Mouse (Mus musculus) liver, embryonic 11.5 days (tissue): ENCODE measurements around the gene Fbxl16. TPM values are rescaled to one million over a fixed set of nuclear protein-coding genes. Genes with fewer than 3 reads are reported as not detected.

Experiments used
- ATAC-seq: fragments of 200-750 bp; cut with Nextera tagmentation; replicated peaks from 2 replicates; pipeline ENCODE4 v1.8.0; 2017; ENCODE audit warnings: moderate number of reproducible peaks, mild to moderate bottlenecking, moderate TSS enrichment, moderate library complexity; ENCODE audit not compliant: low FRiP score
- DNase-seq: peaks from one replicate; pipeline ENCODE4 v3.0.0-alpha.2; 2017; ENCODE audit warnings: low spot score
- H3K27ac ChIP-seq: fragments of 300-500 bp; sonication (generic); 2 replicates; pipeline ENCODE4 v1.5.1; 2014; ENCODE audit warnings: mild to moderate bottlenecking, low read depth, low read length, control low read depth
- H3K27me3 ChIP-seq: fragments of 300-500 bp; sonication (generic); replicated peaks from 2 replicates; pipeline ENCODE4 v1.6.1; 2014; ENCODE audit warnings: low read length, mixed read lengths; ENCODE audit not compliant: control insufficient read depth, insufficient read depth
- H3K36me3 ChIP-seq: fragments of 300-500 bp; sonication (generic); 2 replicates; pipeline ENCODE4 v1.6.1; 2014; ENCODE audit warnings: mild to moderate bottlenecking, low read length, moderate library complexity, mixed read lengths; ENCODE audit not compliant: control insufficient read depth, insufficient read depth
- H3K4me1 ChIP-seq: fragments of 300-500 bp; sonication (generic); replicated peaks from 2 replicates; pipeline ENCODE4 v1.6.1; 2014; ENCODE audit warnings: low read length, mixed read lengths; ENCODE audit not compliant: control insufficient read depth, insufficient read depth
- H3K4me2 ChIP-seq: fragments of 300-500 bp; sonication (generic); 2 replicates; pipeline ENCODE4 v1.6.1; 2014; ENCODE audit warnings: mild to moderate bottlenecking, control low read depth, moderate library complexity
- H3K4me3 ChIP-seq: fragments of 300-500 bp; sonication (generic); 2 replicates; pipeline ENCODE4 v1.5.1; 2014; ENCODE audit warnings: low read depth, low read length, control low read depth
- H3K9ac ChIP-seq: fragments of 300-500 bp; sonication (generic); 2 replicates; pipeline ENCODE4 v1.6.1; 2014; ENCODE audit warnings: low read depth, low read length, control low read depth
- H3K9me3 ChIP-seq: fragments of 300-500 bp; sonication (generic); 2 replicates; pipeline ENCODE4 v1.6.1; 2016; ENCODE audit warnings: low read length, inconsistent platforms, mixed read lengths; ENCODE audit not compliant: control insufficient read depth
- WGBS: fragments of 180-500 bp; shearing (Covaris S2); extraction: QIAGEN DNeasy Blood & Tissue Kit; methylation state at CpG from one replicate; pipeline ENCODE4 v1.1.7; 2014; 5-methylcytosine and 5-hydroxymethylcytosine counted together
- polyA plus RNA-seq: library from polyadenylated mRNA; unstranded; fragments of >200 nt; fragmentation: Nextera tagmentation; extraction: Ambion mirVana; gene quantifications from 2 replicates; pipeline ENCODE4 v1.2.1, GENCODE M21; 2014

Fbxl16 gene
- polyA plus RNA-seq, 1 experiment from 2014 or later, result 0.99 TPM

DNA sequence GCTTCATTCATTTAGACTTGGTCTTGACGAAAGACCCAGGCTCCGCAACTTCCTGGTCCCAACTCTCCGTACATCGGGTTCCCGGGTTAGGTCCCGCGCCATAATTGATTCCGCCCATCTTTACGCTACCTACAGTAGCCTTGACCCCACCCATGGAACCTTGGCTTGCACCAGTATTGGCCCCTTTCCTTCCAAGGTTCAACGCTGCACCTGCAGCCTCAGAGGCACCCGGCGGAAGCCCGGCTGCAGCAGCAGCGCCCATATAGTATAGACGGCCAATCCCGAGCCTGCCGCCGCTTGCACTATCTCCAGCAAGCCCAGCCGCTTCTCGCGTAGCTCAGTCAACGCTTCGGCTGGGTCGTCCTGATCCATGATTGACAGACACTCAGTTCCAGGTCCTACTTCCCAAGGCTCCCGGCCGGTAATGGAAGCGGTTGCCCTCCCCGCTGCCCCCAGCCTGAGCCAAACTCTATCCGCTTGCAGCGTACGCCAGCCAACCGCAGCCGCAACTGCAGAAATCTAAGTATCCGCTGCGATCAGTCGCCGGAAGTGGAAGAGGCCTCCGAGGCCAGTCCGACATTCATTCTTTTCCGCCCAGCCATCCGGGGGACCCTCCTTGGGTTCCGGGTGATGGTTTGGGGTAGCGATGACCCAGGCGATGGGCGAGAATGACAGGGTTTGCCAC is 16.9 kb upstream of the Fbxl16 start:
- ATAC-seq (peak; percentile 69), DNase-seq (peak; percentile 86)
- Histone ChIP-seq H3K27ac (peak overlapping the region; percentile 94), H3K4me2 (peak overlapping the region; percentile 82), H3K9me3 (no peaks in the 10 kb centered on the region), H3K4me1 (peaks cover 28% of the 10 kb centered on the region), H3K27me3 (no peaks in the 10 kb centered on the region), H3K36me3 (no peaks in the 10 kb centered on the region; the same call in 1 of the 2 replicates), H3K9ac (peak overlapping the region; percentile 81), H3K4me3 (peak overlapping the region; percentile 85)
- under 1% methylated on average over 45 of the region's 45 CpGs for WGBS

DNA sequence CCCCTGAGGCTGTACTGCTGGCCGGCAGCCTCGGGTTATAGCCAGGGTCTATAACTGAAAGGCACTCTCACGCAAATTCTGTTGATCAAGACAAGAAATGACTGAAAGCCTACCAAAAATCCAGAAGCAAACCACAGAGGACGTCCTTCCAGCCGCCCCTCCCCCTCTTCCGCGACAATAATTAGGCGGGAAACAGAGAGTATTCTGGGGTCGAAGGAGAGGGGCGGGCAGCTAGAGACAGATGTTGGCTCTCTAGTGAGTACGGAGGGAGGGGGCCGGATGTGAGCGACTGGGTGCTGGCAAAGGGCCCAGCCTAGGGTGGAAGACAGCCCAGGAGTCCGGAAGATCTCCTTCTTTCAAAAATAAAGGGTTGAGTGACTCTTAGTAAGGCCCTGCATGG is 16.3 kb upstream of the Fbxl16 start, which contains the start of gene Fam173a:
TSS of gene Fam173a (minus strand) at position 287 of the 400 bp plus-strand sequence.
- DNase-seq, result peak; percentile 71
- no peaks in the 10 kb centered on the region for H3K9me3 ChIP-seq
- ATAC-seq, result peak; percentile 46; the same call in 1 of the 2 replicates
- no peaks in the 10 kb centered on the region; the same call in 1 of the 2 replicates for H3K36me3 ChIP-seq
- peak within 1 kb of the TSS; percentile 94 for H3K27ac ChIP-seq
- H3K9ac ChIP-seq, result peak within 1 kb of the TSS; percentile 81
- peak within 1 kb of the TSS; percentile 82 for H3K4me2 ChIP-seq
- WGBS, result 1% methylated on average over 14 of the region's 14 CpGs
- peak within 1 kb of the TSS; percentile 85 for H3K4me3 ChIP-seq
- H3K4me1 ChIP-seq, result peaks cover 32% of the 10 kb centered on the region
- H3K27me3 ChIP-seq, result no peaks in the 10 kb centered on the region

DNA sequence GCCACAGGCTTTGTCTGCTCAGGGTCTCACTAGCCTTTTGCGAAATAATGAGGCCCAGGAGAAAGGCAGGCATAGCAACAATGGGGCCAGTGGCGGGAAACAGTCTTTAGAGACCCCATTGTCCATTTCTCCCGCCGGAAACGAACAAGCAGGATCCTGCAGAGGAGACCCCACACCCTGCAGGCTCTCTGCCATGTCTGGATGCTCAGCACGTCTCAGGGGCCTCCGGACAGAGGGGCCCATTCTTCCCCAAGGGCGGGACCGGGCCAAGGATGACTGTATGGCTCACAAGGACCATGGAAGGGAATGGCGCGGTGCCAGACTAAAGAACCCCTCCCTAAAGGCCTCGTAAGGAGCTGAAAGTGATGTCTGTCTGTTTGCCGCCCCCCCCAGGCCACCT is 14.7 kb upstream of the Fbxl16 start:
- no peak overlapping the region for H3K4me2 ChIP-seq
- no peaks in the 10 kb centered on the region for H3K27me3 ChIP-seq
- no peaks in the 10 kb centered on the region for H3K36me3 ChIP-seq
- H3K9me3 ChIP-seq, result no peaks in the 10 kb centered on the region
- H3K4me3 ChIP-seq, result no peak overlapping the region
- no peak overlapping the region for H3K9ac ChIP-seq
- DNase-seq (no peak), ATAC-seq (no peak)
- 90% methylated on average over 13 of the region's 13 CpGs for WGBS
- no peak overlapping the region for H3K27ac ChIP-seq
- H3K4me1 ChIP-seq, result peaks cover 33% of the 10 kb centered on the region

DNA sequence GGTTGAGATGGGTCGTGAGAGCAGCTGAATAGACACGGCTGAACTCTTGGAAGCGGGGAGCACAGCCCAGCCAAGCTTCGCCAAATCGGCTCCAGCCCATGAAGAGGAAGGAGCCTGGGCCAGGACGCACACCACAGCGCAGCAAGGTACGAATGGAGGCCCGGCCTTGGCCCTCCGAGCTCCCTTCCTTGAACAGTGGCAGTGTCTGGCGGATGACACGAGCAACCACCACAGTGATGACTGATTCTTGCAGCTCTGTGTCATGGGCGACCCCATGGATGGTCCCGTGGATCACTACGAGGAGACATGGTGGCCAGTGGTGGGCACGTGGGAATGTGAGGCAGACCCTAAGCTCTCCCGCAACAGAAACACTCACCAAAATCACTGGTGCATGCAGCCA is 13.9 kb upstream of the Fbxl16 start:
- DNase-seq, result no peak
- no peak overlapping the region for H3K27ac ChIP-seq
- no peak for ATAC-seq
- no peaks in the 10 kb centered on the region for H3K36me3 ChIP-seq
- no peaks in the 10 kb centered on the region for H3K27me3 ChIP-seq
- peak overlapping the region; percentile 98; the same call in 1 of the 2 replicates for H3K4me2 ChIP-seq
- peak overlapping the region; percentile 73; the same call in 1 of the 2 replicates for H3K4me3 ChIP-seq
- H3K4me1 ChIP-seq, result peaks cover 33% of the 10 kb centered on the region
- 87% methylated on average over 17 of the region's 17 CpGs for WGBS
- H3K9me3 ChIP-seq, result no peaks in the 10 kb centered on the region
- no peak overlapping the region for H3K9ac ChIP-seq

DNA sequence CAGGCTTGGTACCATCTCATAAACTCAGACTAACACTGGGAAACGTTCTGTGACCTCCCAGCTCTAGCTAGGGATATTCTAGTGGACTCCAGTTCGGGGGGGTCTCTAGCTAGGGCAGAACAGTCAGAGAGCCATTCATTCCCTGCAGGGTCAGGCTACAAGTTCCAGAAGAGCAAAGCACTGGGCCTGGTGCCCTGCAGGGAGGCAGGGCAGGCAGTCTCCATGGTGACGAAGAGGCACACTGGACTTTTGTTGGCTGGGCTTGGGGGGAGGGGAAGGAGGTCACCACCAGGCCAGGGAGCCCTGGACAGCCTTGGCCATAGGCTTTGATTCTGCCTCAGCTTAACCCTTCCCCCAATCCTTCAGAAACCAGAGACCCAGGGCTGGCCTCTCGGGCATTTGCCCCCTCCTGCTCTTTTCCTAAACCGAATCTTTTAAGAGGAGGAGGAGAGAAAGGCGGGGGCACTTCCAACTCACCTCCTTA is 13.2 kb upstream of the Fbxl16 start, which contains the start of gene AC134908.4:
TSS of gene AC134908.4 (minus strand) at position 51 of the 484 bp plus-strand sequence.
- Histone ChIP-seq H3K4me3 (peak within 1 kb of the TSS; percentile 73), H3K9ac (peak within 1 kb of the TSS; percentile 71), H3K4me1 (peaks cover 32% of the 10 kb centered on the region), H3K9me3 (no peaks in the 10 kb centered on the region), H3K27ac (no peak within 1 kb of the TSS), H3K27me3 (no peaks in the 10 kb centered on the region), H3K36me3 (no peaks in the 10 kb centered on the region), H3K4me2 (peak within 1 kb of the TSS; percentile 98)
- DNase-seq, result no peak
- WGBS, result 29% methylated on average over 6 of the region's 6 CpGs
- ATAC-seq, result no peak

DNA sequence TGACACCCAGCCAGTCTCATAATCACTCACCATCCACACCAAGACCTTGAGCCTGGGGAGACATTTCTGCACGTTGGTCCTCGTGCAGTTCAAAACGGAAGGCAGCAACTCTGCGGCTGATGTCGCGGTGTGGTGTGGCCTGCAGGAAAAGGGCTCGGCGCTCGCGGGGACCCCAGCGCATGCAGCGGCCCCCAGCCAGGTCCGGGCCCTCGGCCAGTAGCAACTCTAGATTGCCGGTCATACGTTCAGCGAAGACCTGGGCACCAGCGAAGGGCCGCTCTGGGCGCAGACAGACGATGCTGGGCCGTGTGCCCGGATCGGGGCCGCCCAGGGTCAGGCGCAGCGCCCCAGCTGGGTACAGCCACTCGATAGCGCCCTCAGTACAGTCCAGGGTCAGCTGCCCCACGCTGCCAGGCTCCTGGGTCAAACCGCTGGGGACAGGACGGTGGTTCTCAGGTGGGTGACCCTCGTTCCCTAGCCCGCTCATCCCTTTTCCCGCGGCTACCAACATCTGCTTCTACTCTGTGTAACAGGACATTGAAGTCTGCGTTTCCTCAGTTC is 12.6 kb upstream of the Fbxl16 start:
- 2% methylated on average over 37 of the region's 37 CpGs for WGBS
- Histone ChIP-seq H3K36me3 (no peaks in the 10 kb centered on the region), H3K4me2 (peak overlapping the region; percentile 98), H3K27me3 (no peaks in the 10 kb centered on the region; the same call in 1 of the 2 replicates), H3K27ac (no peak overlapping the region), H3K9me3 (no peaks in the 10 kb centered on the region), H3K9ac (peak overlapping the region; percentile 71), H3K4me3 (peak overlapping the region; percentile 73), H3K4me1 (peaks cover 26% of the 10 kb centered on the region)
- ATAC-seq (0 out of 2 replicates have a peak, but pooled peaks have one; percentile 1), DNase-seq (peak; percentile 46)

DNA sequence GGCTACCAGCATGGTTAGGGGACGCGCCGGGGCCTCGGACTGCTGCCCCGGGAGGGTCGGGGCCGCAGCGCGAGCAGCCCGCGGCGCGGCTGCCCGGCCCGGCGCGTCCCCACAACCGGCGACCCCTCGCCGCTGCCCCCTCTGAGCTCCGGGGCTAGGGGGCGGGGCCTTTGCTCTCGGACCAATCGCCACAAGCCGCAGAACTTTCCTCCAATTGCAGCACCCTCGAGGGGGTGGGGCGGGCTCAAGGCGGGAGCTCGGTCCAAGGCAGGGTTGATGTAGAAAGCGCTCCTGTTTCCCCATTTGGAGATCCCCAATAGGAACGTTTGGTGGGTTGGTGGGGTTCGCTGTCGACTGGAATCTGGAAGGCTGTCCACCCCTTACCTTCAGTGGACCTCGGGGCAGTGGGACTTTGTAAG is 11.9 kb upstream of the Fbxl16 start, which contains the start of gene Metrn:
TSS of gene Metrn (minus strand) at position 186 of the 419 bp plus-strand sequence.
- Histone ChIP-seq H3K9ac (peak within 1 kb of the TSS; percentile 71), H3K36me3 (no peaks in the 10 kb centered on the region), H3K4me2 (peak within 1 kb of the TSS; percentile 98), H3K27me3 (no peaks in the 10 kb centered on the region; the same call in 1 of the 2 replicates), H3K9me3 (no peaks in the 10 kb centered on the region), H3K4me1 (peaks cover 23% of the 10 kb centered on the region), H3K27ac (no peak within 1 kb of the TSS), H3K4me3 (peak within 1 kb of the TSS; percentile 73)
- peak; percentile 91 for DNase-seq
- ATAC-seq, result peak; percentile 82
- WGBS, result under 1% methylated on average over 35 of the region's 35 CpGs

DNA sequence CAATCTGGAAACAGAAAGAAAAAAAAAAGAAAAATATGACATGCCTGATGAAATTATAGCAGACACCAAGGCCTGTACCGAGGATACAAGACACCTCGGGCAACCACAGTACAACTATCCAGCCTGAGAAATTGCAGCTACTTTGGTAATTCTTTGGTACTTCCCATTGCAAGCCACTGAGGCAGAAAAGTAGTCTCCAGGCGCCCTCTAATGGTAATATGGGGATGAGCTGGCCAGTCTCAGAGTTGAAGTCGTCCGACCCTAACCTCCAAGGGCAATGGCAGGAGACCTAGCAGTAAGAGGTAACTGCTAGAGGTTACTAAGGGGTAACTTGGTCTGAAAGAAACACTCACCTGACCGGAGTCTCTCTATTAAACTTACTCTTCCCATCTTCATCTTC is 7.9 kb upstream of the Fbxl16 start:
- Histone ChIP-seq H3K36me3 (no peaks in the 10 kb centered on the region), H3K27me3 (peaks cover 7% of the 10 kb centered on the region), H3K4me2 (no peak overlapping the region), H3K4me3 (no peak overlapping the region), H3K9me3 (no peaks in the 10 kb centered on the region), H3K9ac (no peak overlapping the region), H3K4me1 (peaks cover 8% of the 10 kb centered on the region; the same call in 1 of the 2 replicates), H3K27ac (no peak overlapping the region)
- ATAC-seq (peak; percentile 38), DNase-seq (no peak)
- 5% methylated on average over 6 of the region's 6 CpGs for WGBS
